Mouse (Mus musculus) forebrain, embryonic 12.5 days (tissue): ENCODE measurements at regions not wholly inside any gene's neighbourhood (a gene's known extent, or its start where the extent isn't known, plus 50 kb on each side); places are given as distances from the start of the nearest gene placed in this dataset.

Experiments used
- ATAC-seq: fragments of 200-750 bp; cut with Nextera tagmentation; 2 replicates; pipeline ENCODE4 v1.8.0; 2017; ENCODE audit warnings: moderate TSS enrichment; ENCODE audit not compliant: low FRiP score
- H3K27ac ChIP-seq: fragments of 300-500 bp; sonication (generic); 2 replicates; pipeline ENCODE4 v1.5.1; 2016; ENCODE audit warnings: mild to moderate bottlenecking
- H3K27me3 ChIP-seq: fragments of 300-500 bp; sonication (generic); 2 replicates; pipeline ENCODE4 v1.6.1; 2016; ENCODE audit warnings: mild to moderate bottlenecking
- H3K36me3 ChIP-seq: fragments of 300-500 bp; sonication (generic); replicated peaks from 2 replicates; pipeline ENCODE4 v1.6.1; 2016; ENCODE audit warnings: mild to moderate bottlenecking
- H3K4me1 ChIP-seq: fragments of 300-500 bp; sonication (generic); 2 replicates; pipeline ENCODE4 v1.6.1; 2016
- H3K4me2 ChIP-seq: fragments of 300-500 bp; sonication (generic); 2 replicates; pipeline ENCODE4 v1.6.1; 2016; ENCODE audit warnings: mild to moderate bottlenecking, moderate library complexity
- H3K4me3 ChIP-seq: fragments of 300-500 bp; sonication (generic); replicated peaks from 2 replicates; pipeline ENCODE4 v1.5.1; 2016; ENCODE audit warnings: mild to moderate bottlenecking
- H3K9ac ChIP-seq: fragments of 300-500 bp; sonication (generic); 2 replicates; pipeline ENCODE4 v1.6.1; 2016; ENCODE audit warnings: mild to moderate bottlenecking
- H3K9me3 ChIP-seq: fragments of 300-500 bp; sonication (generic); 2 replicates; pipeline ENCODE4 v1.6.1; 2016
- WGBS: fragments of 180-500 bp; shearing (Covaris S2); methylation state at CpG from one replicate; pipeline ENCODE4 v1.1.7; 2016; 5-methylcytosine and 5-hydroxymethylcytosine counted together

DNA sequence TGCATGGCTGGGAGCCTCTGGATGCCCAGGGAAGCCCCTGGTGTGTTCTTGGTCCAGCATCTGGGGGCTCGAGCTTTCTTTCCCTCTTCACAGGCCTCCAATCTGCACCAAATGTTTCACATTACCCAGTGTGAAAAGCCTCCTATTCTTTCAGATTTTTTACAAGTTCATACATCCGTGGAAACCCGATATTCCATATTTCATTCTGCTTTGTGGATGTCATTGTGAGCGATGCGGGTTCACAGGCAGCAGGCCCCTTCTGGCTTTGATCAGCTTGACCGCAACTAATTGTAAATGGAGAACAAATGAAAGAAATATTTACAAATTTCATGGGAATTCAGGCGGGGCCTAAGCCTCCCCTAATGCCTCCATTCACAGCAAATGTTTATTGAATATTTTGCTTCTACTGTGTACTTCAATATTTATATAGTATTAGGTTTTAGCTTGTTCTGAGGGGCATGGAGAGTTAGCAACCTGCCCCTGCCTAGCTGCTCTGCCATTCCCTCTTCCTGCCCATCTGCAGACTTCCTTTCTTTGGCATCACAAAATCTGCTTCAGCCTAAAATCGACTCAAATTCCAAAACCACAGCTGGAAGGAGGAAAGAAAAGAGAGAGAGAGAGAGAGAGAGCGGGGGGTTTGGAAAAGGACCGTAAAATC, 251.6 kb downstream of the Dmrt2 start:
- Histone ChIP-seq H3K4me2 (no peak overlapping the region), H3K36me3 (no peaks in the 10 kb centered on the region), H3K9ac (no peak overlapping the region), H3K4me3 (no peak overlapping the region), H3K4me1 (no peaks in the 10 kb centered on the region; the same call in 1 of the 2 replicates), H3K27me3 (no peaks in the 10 kb centered on the region), H3K9me3 (no peaks in the 10 kb centered on the region), H3K27ac (no peak overlapping the region)
- WGBS: 75% methylated on average over 10 of the region's 10 CpGs
- ATAC-seq: no peak

DNA sequence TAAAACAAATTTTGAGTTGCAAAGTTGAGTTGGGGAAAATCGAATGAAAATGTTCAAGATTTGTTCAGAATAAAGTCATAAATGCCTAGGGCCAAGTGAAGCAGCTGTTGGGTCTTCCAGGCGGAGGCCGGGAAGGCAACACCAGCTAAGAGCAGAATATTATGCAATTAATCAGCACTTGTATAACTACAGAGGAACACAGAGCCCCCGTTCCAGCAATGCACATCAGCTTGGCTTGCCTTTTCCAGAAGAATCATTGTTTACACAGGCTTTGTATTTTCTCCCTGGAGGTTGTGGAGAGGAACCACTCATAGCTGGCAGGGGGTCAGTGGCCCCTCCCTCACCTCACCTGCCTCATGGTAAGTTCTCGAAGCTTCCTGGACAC, 252.2 kb downstream of the Dmrt2 start:
- H3K27ac ChIP-seq: no peak overlapping the region
- WGBS: 66% methylated on average over 5 of the region's 5 CpGs
- H3K9ac ChIP-seq: no peak overlapping the region
- no peaks in the 10 kb centered on the region for H3K27me3 ChIP-seq
- H3K4me3 ChIP-seq: no peak overlapping the region
- no peaks in the 10 kb centered on the region for H3K9me3 ChIP-seq
- H3K36me3 ChIP-seq: no peaks in the 10 kb centered on the region
- no peak overlapping the region for H3K4me2 ChIP-seq
- no peaks in the 10 kb centered on the region; the same call in 1 of the 2 replicates for H3K4me1 ChIP-seq
- ATAC-seq: no peak

- WGBS: 74% methylated on average over 9 of the region's 9 CpGs
- Histone ChIP-seq H3K27ac (no peak overlapping the region), H3K4me1 (no peaks in the 10 kb centered on the region; the same call in 1 of the 2 replicates), H3K9me3 (no peaks in the 10 kb centered on the region), H3K36me3 (no peaks in the 10 kb centered on the region), H3K27me3 (no peaks in the 10 kb centered on the region), H3K9ac (no peak overlapping the region), H3K4me3 (no peak overlapping the region), H3K4me2 (no peak overlapping the region)
- ATAC-seq: no peak
Measured at GRCm38 (mm10) chr19:25927220-25927619, 255.0 kb downstream of the Dmrt2 start.

- ATAC-seq: no peak
- H3K4me2 ChIP-seq: no peak overlapping the region
- H3K27ac ChIP-seq: no peak overlapping the region
- no peak overlapping the region for H3K9ac ChIP-seq
- H3K4me3 ChIP-seq: no peak overlapping the region
- 83% methylated on average over 9 of the region's 9 CpGs for WGBS
- no peaks in the 10 kb centered on the region for H3K27me3 ChIP-seq
- no peaks in the 10 kb centered on the region for H3K9me3 ChIP-seq
- H3K4me1 ChIP-seq: no peaks in the 10 kb centered on the region
- H3K36me3 ChIP-seq: no peaks in the 10 kb centered on the region
Measured at GRCm38 (mm10) chr19:25937343-25937742, 265.1 kb downstream of the Dmrt2 start.

GRCm38 (mm10) chr19:25971210-25971609, 299.0 kb downstream of the Dmrt2 start:
- Histone ChIP-seq H3K4me2 (no peak overlapping the region), H3K4me1 (no peaks in the 10 kb centered on the region), H3K27me3 (no peaks in the 10 kb centered on the region), H3K9ac (no peak overlapping the region), H3K27ac (no peak overlapping the region), H3K36me3 (no peaks in the 10 kb centered on the region), H3K4me3 (no peak overlapping the region), H3K9me3 (no peaks in the 10 kb centered on the region)
- ATAC-seq: no peak
- 57% methylated on average over 5 of the region's 5 CpGs for WGBS

DNA sequence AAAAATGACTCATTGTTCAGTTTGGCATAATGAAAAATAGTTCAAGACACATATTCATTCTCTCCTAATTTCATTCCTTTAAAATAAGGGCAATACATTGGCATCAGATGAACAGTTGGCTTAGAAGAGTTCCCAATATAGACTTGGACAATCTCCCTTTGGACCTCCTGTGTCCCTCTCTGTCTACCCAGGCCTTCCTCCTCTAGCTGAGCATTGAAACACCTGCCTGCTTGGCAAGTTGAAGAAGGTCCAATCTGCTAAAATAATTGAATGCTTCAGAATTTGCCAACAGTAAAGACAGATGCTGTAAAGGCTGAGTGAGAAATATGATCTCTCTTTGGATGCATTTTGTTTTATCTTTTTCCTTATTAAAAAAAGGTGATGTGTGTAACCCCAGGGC, 303.0 kb downstream of the Dmrt2 start:
- Histone ChIP-seq H3K4me2 (no peak overlapping the region), H3K4me1 (no peaks in the 10 kb centered on the region), H3K9me3 (no peaks in the 10 kb centered on the region), H3K36me3 (no peaks in the 10 kb centered on the region), H3K4me3 (no peak overlapping the region), H3K27ac (no peak overlapping the region), H3K27me3 (no peaks in the 10 kb centered on the region), H3K9ac (no peak overlapping the region)
- ATAC-seq: no peak

DNA sequence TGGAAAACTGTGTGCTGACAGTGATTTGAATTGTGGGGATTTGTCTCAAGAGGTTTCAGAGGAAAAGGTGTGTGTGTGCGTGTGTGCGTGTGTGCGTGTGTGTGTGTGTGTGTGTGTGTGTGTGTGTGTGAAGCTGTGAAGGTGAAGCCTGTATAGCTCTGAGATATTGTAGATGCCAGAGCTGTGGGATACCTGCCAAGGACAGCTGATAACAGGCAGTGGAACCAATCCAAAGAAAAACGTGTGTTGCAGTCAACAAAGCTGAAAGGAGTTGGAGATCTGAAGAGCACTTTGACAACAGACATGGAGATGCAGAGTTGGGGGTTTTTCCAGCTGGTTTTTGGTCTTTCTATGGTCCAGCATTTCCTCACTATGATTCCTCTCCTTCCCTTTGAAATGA, 308.1 kb downstream of the Dmrt2 start:
- Histone ChIP-seq H3K4me1 (no peaks in the 10 kb centered on the region), H3K27me3 (no peaks in the 10 kb centered on the region), H3K9ac (no peak overlapping the region), H3K4me2 (no peak overlapping the region), H3K27ac (no peak overlapping the region), H3K4me3 (no peak overlapping the region), H3K9me3 (no peaks in the 10 kb centered on the region), H3K36me3 (no peaks in the 10 kb centered on the region)
- 86% methylated on average over 4 of the region's 4 CpGs for WGBS
- ATAC-seq: no peak

DNA sequence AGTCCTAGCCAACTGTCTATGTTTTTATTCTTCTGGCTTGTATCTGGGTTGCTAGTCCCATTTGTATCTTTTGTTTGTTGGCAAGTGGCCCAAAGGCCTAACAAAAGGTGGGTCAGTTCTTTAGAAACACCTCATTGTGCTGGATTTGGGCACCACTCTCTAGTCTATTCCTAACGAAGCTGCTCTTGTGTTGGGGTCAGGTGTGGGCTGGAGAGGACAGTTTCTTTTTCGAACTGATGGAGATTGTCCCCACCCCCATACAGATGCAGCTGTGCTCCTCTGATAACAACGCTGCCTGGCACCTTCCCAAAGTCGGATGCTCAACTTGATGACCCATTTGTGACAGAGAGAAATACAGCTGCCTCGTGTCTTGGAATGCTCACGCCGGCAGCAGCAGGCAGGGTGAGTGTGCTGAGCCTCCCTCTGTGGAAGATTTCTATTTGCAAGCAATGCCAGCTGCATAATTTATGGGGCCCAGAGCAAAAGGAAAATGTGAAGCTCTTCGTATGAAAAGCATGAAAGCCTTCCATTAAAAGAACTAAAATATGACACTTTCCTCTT, 342.5 kb downstream of the Dmrt2 start:
- Histone ChIP-seq H3K9me3 (no peaks in the 10 kb centered on the region), H3K4me2 (no peak overlapping the region), H3K36me3 (no peaks in the 10 kb centered on the region), H3K4me3 (no peak overlapping the region), H3K27me3 (no peaks in the 10 kb centered on the region), H3K4me1 (peaks cover 4% of the 10 kb centered on the region; the same call in 1 of the 2 replicates), H3K9ac (no peak overlapping the region), H3K27ac (no peak overlapping the region)
- ATAC-seq: no peak
- 42% methylated on average over 8 of the region's 8 CpGs for WGBS

- no peak for ATAC-seq
- no peak overlapping the region for H3K9ac ChIP-seq
- H3K4me3 ChIP-seq: no peak overlapping the region
- H3K36me3 ChIP-seq: no peaks in the 10 kb centered on the region
- no peak overlapping the region for H3K4me2 ChIP-seq
- no peak overlapping the region for H3K27ac ChIP-seq
- H3K4me1 ChIP-seq: no peaks in the 10 kb centered on the region
- no peaks in the 10 kb centered on the region for H3K27me3 ChIP-seq
- H3K9me3 ChIP-seq: no peaks in the 10 kb centered on the region
- WGBS: 67% methylated on average over 7 of the region's 7 CpGs
Measured at GRCm38 (mm10) chr19:26021141-26021540, 348.9 kb downstream of the Dmrt2 start.

DNA sequence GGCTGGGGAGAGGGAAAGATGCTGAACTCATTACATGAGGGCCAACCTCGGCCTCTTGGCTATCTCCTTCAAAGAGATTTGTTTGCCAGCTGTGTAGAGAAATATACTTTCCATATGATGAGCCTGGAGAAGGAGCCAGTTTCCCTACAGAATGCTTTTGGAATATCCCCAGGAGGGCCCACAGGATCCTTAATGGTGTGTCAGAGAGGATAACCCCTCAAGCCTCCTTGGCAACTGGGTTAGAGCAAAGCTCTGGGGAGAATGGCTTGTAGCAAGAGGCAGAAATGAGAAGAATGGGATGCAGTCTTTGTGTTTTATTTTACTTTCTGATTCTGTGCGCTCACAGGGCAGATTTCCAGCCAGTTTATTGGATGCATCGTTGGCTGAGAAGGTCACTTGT, 353.9 kb downstream of the Dmrt2 start:
- Histone ChIP-seq H3K4me2 (no peak overlapping the region), H3K9me3 (no peaks in the 10 kb centered on the region), H3K4me3 (no peak overlapping the region), H3K27me3 (no peaks in the 10 kb centered on the region), H3K36me3 (no peaks in the 10 kb centered on the region), H3K4me1 (no peaks in the 10 kb centered on the region), H3K27ac (no peak overlapping the region), H3K9ac (no peak overlapping the region)
- ATAC-seq: no peak
- WGBS: 91% methylated on average over 3 of the region's 3 CpGs

GRCm38 (mm10) chr19:26037270-26037669, 365.1 kb downstream of the Dmrt2 start:
- H3K4me2 ChIP-seq: no peak overlapping the region
- H3K9me3 ChIP-seq: no peaks in the 10 kb centered on the region
- no peaks in the 10 kb centered on the region for H3K27me3 ChIP-seq
- no peaks in the 10 kb centered on the region for H3K36me3 ChIP-seq
- ATAC-seq: peak; percentile 39; the same call in 1 of the 2 replicates
- H3K9ac ChIP-seq: no peak overlapping the region
- 13% methylated on average over 7 of the region's 7 CpGs for WGBS
- no peak overlapping the region for H3K27ac ChIP-seq
- H3K4me3 ChIP-seq: no peak overlapping the region
- H3K4me1 ChIP-seq: no peaks in the 10 kb centered on the region

GRCm38 (mm10) chr19:26051478-26052215, 379.4 kb downstream of the Dmrt2 start:
- 14% methylated on average over 9 of the region's 9 CpGs for WGBS
- no peaks in the 10 kb centered on the region for H3K9me3 ChIP-seq
- no peaks in the 10 kb centered on the region for H3K27me3 ChIP-seq
- no peak overlapping the region for H3K9ac ChIP-seq
- no peak overlapping the region for H3K4me2 ChIP-seq
- peaks cover 13% of the 10 kb centered on the region for H3K4me1 ChIP-seq
- ATAC-seq: no peak
- no peak overlapping the region for H3K27ac ChIP-seq
- H3K36me3 ChIP-seq: no peaks in the 10 kb centered on the region
- no peak overlapping the region for H3K4me3 ChIP-seq

DNA sequence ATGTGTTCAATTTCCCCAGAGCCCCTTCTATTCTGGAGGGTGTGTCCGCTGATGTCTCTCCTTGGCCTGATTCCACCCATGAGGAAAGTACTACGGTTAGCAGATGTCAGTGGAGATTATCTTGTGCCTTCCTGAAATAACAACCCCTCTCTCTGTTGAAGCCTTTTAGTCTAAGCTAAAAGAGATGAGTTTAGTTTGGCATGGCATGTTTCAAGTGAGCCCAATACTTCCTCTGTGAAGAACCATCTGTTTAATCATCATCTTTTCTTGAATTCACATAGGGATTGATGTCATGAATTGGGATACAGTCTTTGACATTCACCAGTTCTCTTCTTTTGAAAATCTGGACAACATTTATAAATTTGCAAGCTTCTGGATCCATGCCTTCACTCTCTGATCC, 387.5 kb downstream of the Dmrt2 start:
- no peaks in the 10 kb centered on the region for H3K27me3 ChIP-seq
- H3K27ac ChIP-seq: no peak overlapping the region
- no peak overlapping the region for H3K9ac ChIP-seq
- no peak overlapping the region for H3K4me3 ChIP-seq
- H3K36me3 ChIP-seq: no peaks in the 10 kb centered on the region
- no peak for ATAC-seq
- no peaks in the 10 kb centered on the region for H3K9me3 ChIP-seq
- 94% methylated on average over 2 of the region's 2 CpGs for WGBS
- no peak overlapping the region for H3K4me2 ChIP-seq
- H3K4me1 ChIP-seq: no peaks in the 10 kb centered on the region
